In the genomic region with DNA sequence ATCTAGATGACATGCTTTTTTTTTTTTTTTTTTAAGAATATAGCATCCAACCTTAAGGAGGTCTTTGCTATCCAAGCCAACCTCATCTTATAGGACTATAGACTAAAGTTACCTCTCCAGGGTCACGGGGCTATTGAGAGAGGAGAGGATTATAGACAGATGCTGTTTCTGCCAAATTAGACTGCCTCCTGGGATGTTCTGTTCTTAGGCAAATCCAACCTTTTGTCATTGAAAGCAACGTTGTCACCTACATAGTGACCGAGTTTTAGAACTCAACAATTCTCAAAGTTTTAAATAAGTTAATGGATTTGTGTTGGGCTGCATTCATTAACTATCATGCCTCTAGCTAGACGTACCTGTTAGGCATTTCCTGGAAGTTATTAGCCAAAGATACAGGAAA, we compare ENCODE assay signal across 40 mouse cellular contexts. TPM values are rescaled to one million over a fixed set of nuclear protein-coding genes. Genes with fewer than 3 reads are reported as not detected.
"Had no signal": no experiment of that assay in that cellular context is flagged by ENCODE, and none has a peak within 500 bp of the region (broad histone marks: within the 10 kb centered on the region; RNA-seq: fewer than 3 reads in every experiment).

No protein-coding gene starts in this region.

- DNase-seq: heart, postnatal 10 days; heart, postnatal 14 days; heart, postnatal 36 days; heart, postnatal 4 days; kidney, adult 11 months; kidney, adult 18-20 months; kidney, adult 8-10 months; kidney, postnatal 10 days; kidney, postnatal 14 days; kidney, postnatal 25 days; kidney, postnatal 4 days; layer of hippocampus, adult 9-11 months; layer of hippocampus, postnatal 36 days had no signal

- H3K4me3 ChIP-seq: heart, embryonic 12.5 days; heart, embryonic 13.5 days; heart, embryonic 15.5 days; hindbrain, embryonic 10.5 days; hindbrain, embryonic 12.5 days; hindbrain, embryonic 13.5 days; hindbrain, embryonic 15.5 days; intestine, embryonic 15.5 days; kidney, embryonic 15.5 days; layer of hippocampus, adult 2 months; left cerebral cortex, adult 2 months had no signal

- H3K4me1 ChIP-seq: heart, embryonic 12.5 days; heart, embryonic 13.5 days; heart, embryonic 15.5 days; hindbrain, embryonic 10.5 days; hindbrain, embryonic 12.5 days; hindbrain, embryonic 13.5 days; hindbrain, embryonic 15.5 days; intestine, embryonic 15.5 days; kidney, embryonic 15.5 days had no signal

- H3K9ac ChIP-seq: heart, embryonic 12.5 days; heart, embryonic 13.5 days; heart, embryonic 15.5 days; hindbrain, embryonic 12.5 days; hindbrain, embryonic 13.5 days; hindbrain, embryonic 14.5 days; hindbrain, embryonic 15.5 days; intestine, embryonic 15.5 days; kidney, embryonic 15.5 days had no signal

- H3K27ac ChIP-seq: heart, embryonic 13.5 days; heart, embryonic 15.5 days; hindbrain, embryonic 10.5 days; hindbrain, embryonic 12.5 days; hindbrain, embryonic 13.5 days; hindbrain, embryonic 14.5 days; hindbrain, embryonic 15.5 days; hindbrain, postnatal 0 days; intestine, embryonic 15.5 days; kidney, embryonic 15.5 days; kidney, postnatal 0 days; layer of hippocampus, adult 2 months; left cerebral cortex, adult 2 months had no signal

- H3K4me2 ChIP-seq: heart, embryonic 11.5 days; heart, embryonic 12.5 days; heart, embryonic 13.5 days; heart, embryonic 15.5 days; hindbrain, embryonic 12.5 days; hindbrain, embryonic 13.5 days; hindbrain, embryonic 14.5 days; hindbrain, embryonic 15.5 days; intestine, embryonic 15.5 days; kidney, embryonic 15.5 days had no signal

- H3K9me3 ChIP-seq: heart, embryonic 12.5 days; heart, embryonic 13.5 days; heart, embryonic 15.5 days; hindbrain, embryonic 10.5 days; hindbrain, embryonic 12.5 days; hindbrain, embryonic 13.5 days; hindbrain, embryonic 15.5 days; intestine, embryonic 15.5 days; kidney, embryonic 15.5 days had no signal

- ATAC-seq: hindbrain, embryonic 16.5 days; hindbrain, postnatal 0 days; inflammation-experienced regulatory T-cells, adult 6 months; intestine, embryonic 15.5 days; intestine, embryonic 16.5 days; intestine, postnatal 0 days had no signal

- H3K36me3 ChIP-seq: heart, embryonic 12.5 days; heart, embryonic 13.5 days; heart, embryonic 15.5 days; hindbrain, embryonic 10.5 days; hindbrain, embryonic 12.5 days; hindbrain, embryonic 13.5 days; hindbrain, embryonic 15.5 days; intestine, embryonic 15.5 days; kidney, embryonic 15.5 days had no signal

- H3K27me3 ChIP-seq: hindbrain, embryonic 12.5 days; hindbrain, embryonic 15.5 days; intestine, embryonic 15.5 days had no signal

RNA-seq across cellular contexts. Expression of gene Accsl, which starts 5.7 kb away (rescaled TPM):
- total RNA-seq: heart, postnatal 14 days; heart, postnatal 25 days; heart, postnatal 36 days; heart, postnatal 4 days; hematopoietic stem cell, adult 5-6 weeks; hindbrain, postnatal 0 days; layer of hippocampus, adult 18-20 months had no signal
- polyA plus RNA-seq: heart, embryonic 11.5 days; heart, embryonic 12.5 days; heart, embryonic 13.5 days; heart, embryonic 14.5 days; heart, embryonic 15.5 days; heart, embryonic 16.5 days; hindbrain, embryonic 10.5 days; inflammation-experienced regulatory T-cells, adult 6 months; intestine, embryonic 14.5 days; intestine, embryonic 15.5 days; intestine, embryonic 16.5 days; intestine, postnatal 0 days; kidney, embryonic 14.5 days; kidney, embryonic 15.5 days; kidney, embryonic 16.5 days; kidney, postnatal 0 days had no signal
